Mouse (Mus musculus) cerebellum, adult 2 months (tissue): ENCODE data around the gene Gfi1. TPM values are rescaled to one million over a fixed set of nuclear protein-coding genes. Genes with fewer than 3 reads are reported as not detected.

Experiments used
- DNase-seq, 2 experiments: peaks; one replicate each; pipeline ENCODE4 v3.0.0; 2021
- H3K27ac ChIP-seq: fragments of 200-500 bp; 2 replicates; pipeline ENCODE4 v1.5.1; 2012; ENCODE audit warnings: low read length, control low read depth, inconsistent platforms; ENCODE audit not compliant: insufficient read depth
- H3K27me3 ChIP-seq: fragments of 200-500 bp; 2 replicates; pipeline ENCODE4 v1.6.1; 2012; ENCODE audit warnings: inconsistent platforms, mild to moderate bottlenecking, low read length, moderate library complexity; ENCODE audit not compliant: control insufficient read depth, insufficient read depth
- H3K4me1 ChIP-seq: fragments of 200-500 bp; 2 replicates; pipeline ENCODE4 v1.6.1; 2011; ENCODE audit warnings: low read length; ENCODE audit not compliant: control insufficient read depth, insufficient read depth
- H3K4me3 ChIP-seq: fragments of 200-500 bp; replicated peaks from 2 replicates; pipeline ENCODE3; 2011; ENCODE audit warnings: mild to moderate bottlenecking, low read depth, low read length, control low read depth; ENCODE audit not compliant: insufficient read depth
- CTCF ChIP-seq: fragments of 200-500 bp; IDR thresholded peaks from 2 replicates; pipeline ENCODE4 v1.5.1; 2011; ENCODE audit warnings: low read depth, mild to moderate bottlenecking, control low read depth, low read length, moderate library complexity, borderline replicate concordance; ENCODE audit not compliant: insufficient read depth
- POLR2A ChIP-seq: fragments of 200-500 bp; IDR thresholded peaks from 2 replicates; pipeline ENCODE4 v1.6.1; 2011; ENCODE audit warnings: low read length, control low read depth, borderline replicate concordance; ENCODE audit not compliant: insufficient read depth
- WGBS: fragments of 180-500 bp; shearing (Covaris S2); methylation state at CpG from one replicate; pipeline ENCODE4 v1.1.7; 2018; 5-methylcytosine and 5-hydroxymethylcytosine counted together
- polyA plus RNA-seq: library from polyadenylated mRNA; depleted of rRNA; stranded (reverse); fragments of >200 nt; gene quantifications from 2 replicates; pipeline ENCODE4 v1.2.3, GENCODE M21; 2012

Gene Gfi1
- polyA plus RNA-seq, 1 experiment: not detected

DNA sequence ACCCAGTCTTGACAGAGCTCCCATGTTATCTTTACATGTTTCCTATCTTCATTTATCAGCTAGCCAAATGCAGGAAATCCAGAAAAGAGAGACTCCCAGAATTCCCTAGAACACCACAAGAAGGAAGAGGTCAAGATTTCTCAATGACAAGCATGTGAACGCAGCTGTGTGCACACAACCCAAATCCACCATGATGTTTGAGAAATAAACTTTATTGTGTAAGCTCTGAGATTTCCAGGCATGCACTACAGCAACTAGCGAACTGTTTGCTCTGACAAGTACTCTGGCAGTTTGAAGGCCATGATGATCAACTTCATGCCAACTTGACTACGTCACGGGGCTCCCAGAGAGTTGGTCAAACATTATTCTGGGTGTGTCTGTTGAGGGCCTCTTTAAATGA lies 20.1 kb downstream of the Gfi1 start:
- Histone ChIP-seq H3K27me3 (no peaks in the 10 kb centered on the region; the same call in 1 of the 2 replicates), H3K27ac (no peak overlapping the region), H3K4me1 (no peaks in the 10 kb centered on the region), H3K4me3 (no peak overlapping the region)
- TF ChIP-seq CTCF (no peak), POLR2A (no peak)
- no peak for DNase-seq
- WGBS: 90% methylated on average over 4 of the region's 4 CpGs

DNA sequence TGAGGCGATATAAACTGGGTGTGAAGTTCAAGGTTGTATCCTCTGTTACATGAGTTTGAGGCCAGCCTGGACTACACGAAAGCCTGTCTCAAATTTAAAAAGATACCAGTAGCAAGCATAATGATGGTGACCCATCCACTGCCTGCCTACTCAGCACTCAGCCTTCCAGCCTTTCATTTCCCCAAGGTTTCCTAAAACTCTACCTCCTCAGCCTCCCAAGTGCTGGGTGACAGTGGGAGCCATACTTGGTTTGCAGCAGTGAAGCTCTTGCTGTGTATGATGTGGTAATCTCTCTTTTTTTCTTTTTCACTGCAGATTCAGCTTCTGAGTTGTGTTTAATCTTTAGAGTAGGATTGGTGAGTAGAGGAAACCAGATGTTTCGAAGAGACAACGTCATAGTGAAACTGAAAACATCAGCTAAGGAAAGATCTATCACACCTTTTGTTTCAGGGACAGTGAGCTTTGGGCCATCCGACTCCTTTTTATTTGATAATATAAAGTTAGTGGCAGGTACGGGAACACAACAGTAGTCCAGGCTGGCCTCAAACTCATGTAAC lies 22.6 kb downstream of the Gfi1 start:
- no peaks in the 10 kb centered on the region for H3K27me3 ChIP-seq
- H3K27ac ChIP-seq: no peak overlapping the region
- H3K4me3 ChIP-seq: no peak overlapping the region
- no peak for DNase-seq
- no peaks in the 10 kb centered on the region for H3K4me1 ChIP-seq
- TF ChIP-seq POLR2A (no peak), CTCF (no peak)
- 90% methylated on average over 6 of the region's 6 CpGs for WGBS

- WGBS: 83% methylated on average over 9 of the region's 9 CpGs
- DNase-seq: no peak
- no peak overlapping the region for H3K4me3 ChIP-seq
- TF ChIP-seq POLR2A: no peak
- no peak for TF ChIP-seq CTCF
- H3K27ac ChIP-seq: no peak overlapping the region
- H3K27me3 ChIP-seq: no peaks in the 10 kb centered on the region
- no peaks in the 10 kb centered on the region for H3K4me1 ChIP-seq
Observed at GRCm38 (mm10) chr5:107701658-107702057, 24.2 kb downstream of the Gfi1 start.

DNA sequence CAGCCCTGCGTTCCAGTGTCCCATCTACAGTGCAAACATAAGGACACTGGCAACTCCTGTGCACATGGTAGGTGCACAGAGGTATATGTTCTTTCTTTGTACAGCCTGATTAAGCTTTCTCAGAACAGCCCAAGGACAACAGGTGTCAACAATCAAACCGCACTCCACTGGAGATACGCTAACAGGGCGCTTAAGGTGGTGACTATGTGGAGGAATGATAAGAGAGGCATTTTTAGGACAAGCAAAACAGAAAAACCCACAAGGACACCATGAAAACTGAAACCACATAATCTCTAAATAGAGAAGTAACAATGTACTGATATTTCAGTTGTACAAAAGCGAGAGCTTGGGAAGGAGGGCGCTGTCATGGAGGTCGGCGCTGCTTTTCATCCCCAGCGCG lies 25.0 kb downstream of the Gfi1 start:
- Histone ChIP-seq H3K4me1 (no peaks in the 10 kb centered on the region), H3K27me3 (no peaks in the 10 kb centered on the region), H3K27ac (no peak overlapping the region), H3K4me3 (no peak overlapping the region)
- no peak for TF ChIP-seq POLR2A
- no peak for TF ChIP-seq CTCF
- DNase-seq: no peak
- 94% methylated on average over 10 of the region's 10 CpGs for WGBS

GRCm38 (mm10) chr5:107698888-107699287 lies 26.9 kb downstream of the Gfi1 start:
- TF ChIP-seq CTCF: no peak
- TF ChIP-seq POLR2A: no peak
- WGBS: 84% methylated on average over 8 of the region's 8 CpGs

DNA sequence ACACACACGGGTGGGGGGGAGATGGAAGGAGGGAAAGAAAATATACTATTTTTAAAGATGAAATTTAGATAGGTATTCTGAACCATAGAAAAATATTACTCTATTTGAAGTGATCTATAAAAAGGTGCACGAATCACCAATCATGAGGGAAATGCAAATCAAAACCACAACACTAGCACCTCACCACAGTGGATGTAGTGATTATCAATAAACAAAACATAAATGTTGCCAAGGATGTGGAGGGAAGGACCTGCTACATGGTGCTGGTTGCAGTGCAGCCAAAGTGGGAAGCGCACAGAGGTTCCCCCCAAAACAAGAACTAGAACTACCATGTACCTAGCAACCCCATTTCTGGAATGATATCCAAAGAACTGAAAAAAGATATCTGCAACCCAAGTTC lies 30.8 kb downstream of the Gfi1 start:
- 77% methylated on average over 3 of the region's 3 CpGs for WGBS
- Histone ChIP-seq H3K4me3 (no peak overlapping the region), H3K4me1 (no peaks in the 10 kb centered on the region), H3K27ac (no peak overlapping the region), H3K27me3 (no peaks in the 10 kb centered on the region)
- TF ChIP-seq CTCF (no peak), POLR2A (no peak)
- DNase-seq: no peak

More at GRCm38 (mm10) chr5:107698888-107699287, 26.9 kb downstream of the Gfi1 start:
- Histone ChIP-seq H3K4me3 (no peak overlapping the region), H3K4me1 (no peaks in the 10 kb centered on the region), H3K27ac (no peak overlapping the region), H3K27me3 (no peaks in the 10 kb centered on the region)
- DNase-seq: no peak

DNA sequence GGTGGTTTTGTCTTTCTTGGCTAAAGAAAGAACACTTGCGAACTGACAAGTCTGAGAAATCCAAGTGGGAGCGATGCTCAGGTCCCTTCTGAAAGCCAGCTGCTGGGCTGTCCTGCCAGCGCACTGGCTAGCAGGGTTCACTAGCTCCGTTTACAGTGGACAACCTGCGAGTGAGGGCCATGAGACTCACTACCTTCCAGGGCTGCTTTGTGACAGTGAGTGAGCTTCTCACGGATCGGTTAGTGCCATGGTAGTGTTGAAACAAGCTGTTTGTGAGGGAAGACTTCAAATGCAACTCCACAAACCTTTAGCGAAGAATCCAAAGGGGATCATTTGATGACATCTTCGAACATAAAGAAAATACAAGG lies 37.4 kb downstream of the Gfi1 start:
- no peaks in the 10 kb centered on the region for H3K27me3 ChIP-seq
- no peak for TF ChIP-seq POLR2A
- TF ChIP-seq CTCF: no peak
- H3K4me3 ChIP-seq: no peak overlapping the region
- no peaks in the 10 kb centered on the region for H3K4me1 ChIP-seq
- DNase-seq: no peak
- no peak overlapping the region for H3K27ac ChIP-seq
- WGBS: 20% methylated on average over 9 of the region's 9 CpGs

DNA sequence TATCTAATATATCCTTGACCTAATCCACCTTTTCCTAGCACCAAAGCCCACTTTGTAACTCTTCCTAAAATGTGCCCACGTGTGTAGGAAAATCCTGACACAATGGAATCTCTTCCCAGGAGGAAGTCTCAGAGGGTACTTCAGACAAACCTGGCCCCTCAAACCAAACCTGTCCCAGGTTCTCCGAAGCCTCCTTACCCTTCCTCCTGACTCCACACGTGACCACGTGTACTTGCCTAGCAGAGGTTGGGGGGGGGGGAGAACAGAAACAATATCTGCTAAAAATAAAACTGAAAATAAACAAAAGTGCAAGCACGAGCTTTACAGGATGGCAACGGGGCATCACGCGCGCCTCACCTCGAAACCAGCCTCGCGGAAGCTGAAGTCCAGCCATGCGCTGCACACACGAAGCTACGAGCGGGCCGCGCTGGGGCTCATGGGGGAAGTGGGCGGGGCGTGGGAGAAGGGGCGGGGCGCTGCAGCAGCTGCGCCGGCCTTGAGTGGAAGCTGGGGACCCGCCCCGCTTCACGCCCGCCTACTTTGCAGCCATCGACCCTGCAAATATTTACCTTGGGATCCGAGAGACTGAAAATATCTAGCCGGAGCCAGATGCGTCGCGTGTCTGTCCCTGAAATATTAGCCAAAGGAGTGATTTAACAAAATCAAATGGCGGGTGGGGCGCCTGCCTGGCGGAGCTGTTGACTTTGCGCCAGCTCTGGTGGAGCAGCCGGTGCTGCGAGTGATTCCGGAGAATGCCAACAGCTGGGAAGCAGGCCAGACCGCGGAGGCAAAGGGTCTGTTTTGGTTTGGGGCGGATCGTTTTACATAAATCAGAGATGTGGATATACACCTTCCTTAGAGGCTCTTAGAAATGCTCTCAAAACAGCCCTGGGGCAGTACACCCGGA lies 38.0 kb downstream of the Gfi1 start:
- 11% methylated on average over 46 of the region's 46 CpGs for WGBS
- no peak overlapping the region for H3K27ac ChIP-seq
- no peak for TF ChIP-seq CTCF
- TF ChIP-seq POLR2A: no peak
- peak overlapping the region; percentile 57 for H3K4me3 ChIP-seq
- DNase-seq: peak; percentile 52 to 54
- H3K4me1 ChIP-seq: no peaks in the 10 kb centered on the region
- no peaks in the 10 kb centered on the region for H3K27me3 ChIP-seq
